Mouse (Mus musculus) lung, postnatal 0 days (tissue): ENCODE measurements around the gene Tmem100.

Experiments used
- CTCF ChIP-seq: IDR thresholded peaks from 2 replicates; pipeline ENCODE4 v1.5.1; 2016; ENCODE audit warnings: antibody characterized with exemption, mild to moderate bottlenecking
- EP300 ChIP-seq: IDR thresholded peaks from 2 replicates; pipeline ENCODE4 v1.6.1; 2016; ENCODE audit warnings: antibody characterized with exemption, mild to moderate bottlenecking, control low read depth

DNA sequence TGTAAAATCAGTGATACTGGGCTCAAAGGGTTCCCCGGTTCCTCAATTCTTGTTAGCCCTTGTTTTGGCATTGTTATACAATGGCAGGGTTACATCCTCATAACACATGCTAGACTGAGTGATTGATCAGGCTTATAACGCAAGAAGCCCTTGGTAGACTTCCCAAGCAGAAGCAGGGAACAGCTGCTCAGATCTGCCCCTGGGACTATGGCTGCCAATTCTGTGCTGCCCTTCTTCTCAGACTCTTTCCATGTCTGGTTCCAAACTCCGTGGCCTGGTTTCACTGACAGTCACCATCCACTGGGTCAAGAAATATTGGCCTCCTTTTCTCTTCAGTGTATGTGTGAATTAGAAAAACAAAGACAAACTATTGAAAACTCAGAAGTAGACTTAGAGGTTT lies 46.5 kb downstream of the Tmem100 start:
- TF ChIP-seq CTCF (no peak), EP300 (no peak)
